Mouse (Mus musculus): ENCODE data around the gene Dennd1c. TPM values are rescaled to one million over a fixed set of nuclear protein-coding genes. Genes with fewer than 3 reads are reported as not detected.

Gene Dennd1c
- 4.2 and 5.1 TPM in 2 replicates for polyA plus RNA-seq (2015; fragmentation: Nextera tagmentation; extraction: Ambion mirVana)

- H3K9ac ChIP-seq (ENCODE audit: low read depth, low read length), result no peak within 1 kb of the TSS
- H3K36me3 ChIP-seq (ENCODE audit: insufficient read depth, low read length), result no peaks in the 10 kb centered on the region
- 0 out of 2 replicates have a peak, but pooled peaks have one; percentile 29 for ATAC-seq (replicated peaks; ENCODE audit: low FRiP score, low read depth)
- H3K4me2 ChIP-seq (ENCODE audit: low read length), result no peak within 1 kb of the TSS
- H3K9me3 ChIP-seq (replicated peaks; ENCODE audit: low read length), result no peaks in the 10 kb centered on the region
- no peak for TF ChIP-seq CTCF (IDR thresholded peaks at IDR 0.05; ENCODE audit: low read depth)
- H3K4me3 ChIP-seq (replicated peaks; ENCODE audit: low read depth, low read length), result no peak within 1 kb of the TSS
- 35% methylated on average over 6 of the region's 6 CpGs for WGBS
- no peak within 1 kb of the TSS for H3K27ac ChIP-seq
- DNase-seq (ENCODE audit: low spot score), result no peak
- H3K27me3 ChIP-seq (ENCODE audit: insufficient read depth, low read length), result no peaks in the 10 kb centered on the region
- H3K4me1 ChIP-seq (replicated peaks; ENCODE audit: insufficient read depth, low read length), result no peaks in the 10 kb centered on the region
These were observed at the start of gene Dennd1c for GRCm38 (mm10) chr17:57078336-57078735. TSS of gene Dennd1c (minus strand) at chr17:57078514.

GRCm38 (mm10) chr17:57125853-57126622 is 47.7 kb upstream of the Dennd1c start:
- H3K4me3 ChIP-seq (replicated peaks; ENCODE audit: low read depth, low read length), result no peak overlapping the region
- H3K27ac ChIP-seq, result no peak overlapping the region

GRCm38 (mm10) chr17:57124792-57125191 is 46.5 kb upstream of the Dennd1c start:
- Histone ChIP-seq H3K36me3 (ENCODE audit: insufficient read depth, low read length) (no peaks in the 10 kb centered on the region), H3K9ac (ENCODE audit: low read depth, low read length) (no peak overlapping the region), H3K27ac (no peak overlapping the region), H3K4me3 (replicated peaks; ENCODE audit: low read depth, low read length) (no peak overlapping the region), H3K9me3 (replicated peaks; ENCODE audit: low read length) (no peaks in the 10 kb centered on the region), H3K27me3 (ENCODE audit: insufficient read depth, low read length) (no peaks in the 10 kb centered on the region), H3K4me2 (ENCODE audit: low read length) (no peak overlapping the region), H3K4me1 (replicated peaks; ENCODE audit: insufficient read depth, low read length) (no peaks in the 10 kb centered on the region)
- ATAC-seq (replicated peaks; ENCODE audit: low FRiP score, low read depth) (no peak), DNase-seq (ENCODE audit: low spot score) (no peak)
- TF ChIP-seq CTCF (IDR thresholded peaks at IDR 0.05; ENCODE audit: low read depth), result no peak
- 86% methylated on average over 4 of the region's 4 CpGs for whole genome bisulfite sequencing

More at GRCm38 (mm10) chr17:57125853-57126622, 47.7 kb upstream of the Dennd1c start:
- no peaks in the 10 kb centered on the region for H3K27me3 ChIP-seq (ENCODE audit: insufficient read depth, low read length)
- no peaks in the 10 kb centered on the region for H3K4me1 ChIP-seq (replicated peaks; ENCODE audit: insufficient read depth, low read length)
- H3K36me3 ChIP-seq (ENCODE audit: insufficient read depth, low read length), result no peaks in the 10 kb centered on the region
- 55% methylated on average over 3 of the region's 3 CpGs for WGBS
- no peak overlapping the region for H3K4me2 ChIP-seq (ENCODE audit: low read length)
- H3K9me3 ChIP-seq (replicated peaks; ENCODE audit: low read length), result no peaks in the 10 kb centered on the region
- no peak overlapping the region for H3K9ac ChIP-seq (ENCODE audit: low read depth, low read length)
- no peak for DNase-seq (ENCODE audit: low spot score)
- no peak for TF ChIP-seq CTCF (IDR thresholded peaks at IDR 0.05; ENCODE audit: low read depth)
- ATAC-seq (replicated peaks; ENCODE audit: low FRiP score, low read depth), result no peak

GRCm38 (mm10) chr17:57123192-57124118 is 45.1 kb upstream of the Dennd1c start:
- no peak overlapping the region for H3K9ac ChIP-seq (ENCODE audit: low read depth, low read length)
- H3K4me1 ChIP-seq (replicated peaks; ENCODE audit: insufficient read depth, low read length), result 0 out of 2 replicates have a peak, but pooled peaks cover 1% of the 10 kb centered on the region
- ATAC-seq (replicated peaks; ENCODE audit: low FRiP score, low read depth) (no peak), DNase-seq (ENCODE audit: low spot score) (no peak)
- no peaks in the 10 kb centered on the region for H3K27me3 ChIP-seq (ENCODE audit: insufficient read depth, low read length)
- no peak overlapping the region for H3K4me2 ChIP-seq (ENCODE audit: low read length)
- H3K9me3 ChIP-seq (replicated peaks; ENCODE audit: low read length), result no peaks in the 10 kb centered on the region
- WGBS, result 83% methylated on average over 11 of the region's 11 CpGs
- no peak for TF ChIP-seq CTCF (IDR thresholded peaks at IDR 0.05; ENCODE audit: low read depth)
- no peak overlapping the region for H3K27ac ChIP-seq
- H3K4me3 ChIP-seq (replicated peaks; ENCODE audit: low read depth, low read length), result no peak overlapping the region
- H3K36me3 ChIP-seq (ENCODE audit: insufficient read depth, low read length), result no peaks in the 10 kb centered on the region

- 86% methylated on average over 2 of the region's 2 CpGs for WGBS
These were observed 43.5 kb upstream of the Dennd1c start for GRCm38 (mm10) chr17:57121856-57122255.

More at GRCm38 (mm10) chr17:57121856-57122255, 43.5 kb upstream of the Dennd1c start:
- no peaks in the 10 kb centered on the region for H3K9me3 ChIP-seq (replicated peaks; ENCODE audit: low read length)
- H3K27ac ChIP-seq, result no peak overlapping the region
- no peaks in the 10 kb centered on the region for H3K27me3 ChIP-seq (ENCODE audit: insufficient read depth, low read length)
- no peaks in the 10 kb centered on the region for H3K36me3 ChIP-seq (ENCODE audit: insufficient read depth, low read length)
- no peak for ATAC-seq (replicated peaks; ENCODE audit: low FRiP score, low read depth)
- no peak overlapping the region for H3K4me3 ChIP-seq (replicated peaks; ENCODE audit: low read depth, low read length)
- DNase-seq (ENCODE audit: low spot score), result no peak
- no peak overlapping the region for H3K9ac ChIP-seq (ENCODE audit: low read depth, low read length)
- no peak overlapping the region for H3K4me2 ChIP-seq (ENCODE audit: low read length)
- TF ChIP-seq CTCF (IDR thresholded peaks at IDR 0.05; ENCODE audit: low read depth), result no peak
- 0 out of 2 replicates have a peak, but pooled peaks cover 2% of the 10 kb centered on the region for H3K4me1 ChIP-seq (replicated peaks; ENCODE audit: insufficient read depth, low read length)
